ENCODE assay signal across 9 mouse cellular contexts in genomic region chr2:27572928-27573627, GRCm38 (mm10). TPM values are rescaled to one million over a fixed set of nuclear protein-coding genes. Genes with fewer than 3 reads are reported as not detected.
DNase-seq lines count a peak whose midpoint lies in the region; ATAC-seq lines count a peak whose summit lies in the region.
"Had no signal": no experiment of that assay in that cellular context is flagged by ENCODE, and none has a peak within 500 bp of the region (broad histone marks: within the 10 kb centered on the region; RNA-seq: fewer than 3 reads in every experiment).

No protein-coding gene starts in this region.

- no peak overlapping the region for H3K9ac ChIP-seq in intestine, embryonic 15.5 days
- H3K9ac ChIP-seq in midbrain, embryonic 14.5 days (replicated peaks; ENCODE audit: low read length), result no peak overlapping the region; the same call in 1 of the 2 replicates

- intact Hi-C loops in left cerebral cortex, postnatal 10 days (cut with DNase I), result no loop called here

- peak; percentile 56 to 78 for DNase-seq in adrenal gland, adult (ENCODE audit: inconsistent age in 2 of 2, low spot score in 1 of 2)
- no peak for DNase-seq in adrenal gland, postnatal 4 days (ENCODE audit: low spot score in 2 of 2)
- peak; percentile 49 for DNase-seq in embryo, embryonic 11.5 days (ENCODE audit: low read depth, low spot score)
- peak; percentile 79 to 87 for DNase-seq in left cerebral cortex, postnatal 10 days (ENCODE audit: extremely low spot score in 1 of 2, low spot score in 2 of 2)
- DNase-seq in midbrain, embryonic 14.5 days, result peak; percentile 91

- H3K9me3 ChIP-seq in intestine, embryonic 15.5 days, result no peaks in the 10 kb centered on the region
- H3K9me3 ChIP-seq in midbrain, embryonic 14.5 days (ENCODE audit: control insufficient read depth, low read length), result no peaks in the 10 kb centered on the region

- H3K36me3 ChIP-seq in intestine, embryonic 15.5 days, result no peaks in the 10 kb centered on the region
- H3K36me3 ChIP-seq in midbrain, embryonic 14.5 days (ENCODE audit: control insufficient read depth, insufficient read depth, low read length), result no peaks in the 10 kb centered on the region

- no peak overlapping the region for H3K4me2 ChIP-seq in intestine, embryonic 15.5 days (replicated peaks)
- H3K4me2 ChIP-seq in midbrain, embryonic 14.5 days (ENCODE audit: low read length), result peak overlapping the region; percentile 44

- WGBS in intestine, embryonic 15.5 days, result 47% methylated on average over 18 of the region's 18 CpGs
- 27% methylated on average over 18 of the region's 18 CpGs for WGBS in midbrain, embryonic 14.5 days

- H3K4me1 ChIP-seq in intestine, embryonic 15.5 days (replicated peaks), result peaks cover 21% of the 10 kb centered on the region
- H3K4me1 ChIP-seq in midbrain, embryonic 14.5 days (ENCODE audit: control insufficient read depth, insufficient read depth, low read length), result peaks cover 22% of the 10 kb centered on the region

- ATAC-seq in granulocyte monocyte progenitor cell, adult 5-6 weeks (replicated peaks; ENCODE audit: poor library complexity, severe bottlenecking), result peak; percentile 70
- peak; percentile 78 for ATAC-seq in intestine, embryonic 15.5 days
- peak; percentile 82; the same call in 1 of the 2 replicates for ATAC-seq in midbrain, embryonic 14.5 days (ENCODE audit: low FRiP score, low TSS enrichment)
- ATAC-seq in erythroblast, adult 5-6 weeks (replicated peaks; ENCODE audit: low FRiP score, poor library complexity, severe bottlenecking), result no peak

- H3K27ac ChIP-seq in intestine, embryonic 15.5 days, result 0 out of 2 replicates have a peak overlapping the region, but pooled peaks have one; percentile 68
- peak overlapping the region; percentile 70 for H3K27ac ChIP-seq in midbrain, embryonic 14.5 days (replicated peaks; ENCODE audit: low read depth, low read length)
- H3K27ac ChIP-seq: macrophage had no signal

- H3K4me3 ChIP-seq in intestine, embryonic 15.5 days (replicated peaks), result no peak overlapping the region
- no peak overlapping the region for H3K4me3 ChIP-seq in midbrain, embryonic 14.5 days (replicated peaks; ENCODE audit: low read depth, low read length)

- no peaks in the 10 kb centered on the region for H3K27me3 ChIP-seq in intestine, embryonic 15.5 days (replicated peaks)
- no peaks in the 10 kb centered on the region for H3K27me3 ChIP-seq in midbrain, embryonic 14.5 days (ENCODE audit: control insufficient read depth, insufficient read depth, low read length)

RNA-seq across cellular contexts. Expression of gene Wdr5, which starts 58.1 kb away (rescaled TPM):
- total RNA-seq in adrenal gland, postnatal 4 days (2021), result 10 to 100 TPM; 46.1 to 50.4 TPM
- total RNA-seq in granulocyte monocyte progenitor cell, adult 5-6 weeks (2014; fragmentation: Nextera tagmentation), result 61.9 and 77.1 TPM in 2 replicates
- total RNA-seq in granulocyte monocyte progenitor cell, adult 5-6 weeks (2017), result 76.8 and 88.0 TPM in 2 replicates
- polyA plus RNA-seq in intestine, embryonic 15.5 days (2015; fragmentation: Nextera tagmentation; extraction: Ambion mirVana), result 49.6 and 50.2 TPM in 2 replicates
- total RNA-seq in left cerebral cortex, postnatal 10 days (2021), result 10 to 100 TPM; 43.6 to 44.9 TPM
- polyA plus RNA-seq in midbrain, embryonic 14.5 days (2014; fragmentation: Nextera tagmentation; extraction: Ambion mirVana), result 31.9 and 44.2 TPM in 2 replicates
- total RNA-seq in erythroblast, adult 5-6 weeks (2015; ENCODE audit: low replicate concordance), result 6.1 and 9.2 TPM in 2 replicates
- total RNA-seq in erythroblast, adult 5-6 weeks (2017; ENCODE audit: low replicate concordance), result 15.3 and 17.4 TPM in 2 replicates

Comparison
In these comparisons a context has a peak if more than half of its experiments do, and no peak if none do; other contexts are left out.
1. DNase-seq: peak in adrenal gland, adult (2 of 2), embryo, embryonic 11.5 days (single experiment), left cerebral cortex, postnatal 10 days (2 of 2) and midbrain, embryonic 14.5 days (single experiment); none in adrenal gland, postnatal 4 days (0 of 2).